Mouse (Mus musculus): ENCODE measurements around the gene Ipmk. TPM values are rescaled to one million over a fixed set of nuclear protein-coding genes. Genes with fewer than 3 reads are reported as not detected.

Gene Ipmk
- total RNA-seq, 2 experiments from 2014 or later: 15.0 to 16.7 TPM

GRCm38 (mm10) chr10:71341290-71341689 lies 6.3 kb upstream of the Ipmk start:
- no peak for DNase-seq

GRCm38 (mm10) chr10:71342030-71342805 lies 5.3 kb upstream of the Ipmk start:
- no peak for DNase-seq

- DNase-seq: no peak
These were observed 4.4 kb upstream of the Ipmk start for GRCm38 (mm10) chr10:71343130-71343529.

GRCm38 (mm10) chr10:71343567-71344265 lies 3.8 kb upstream of the Ipmk start:
- DNase-seq: no peak

- DNase-seq: peak; percentile 93 to 96
These were observed 2.9 kb upstream of the Ipmk start, which contains the start of gene Cisd1 for GRCm38 (mm10) chr10:71344579-71345143. Gene Cisd1 (minus strand): TSS chr10:71344954.

- no peak for DNase-seq
These were observed 1.5 kb upstream of the Ipmk start for GRCm38 (mm10) chr10:71346106-71346505.

- DNase-seq: peak in 1 of 2 experiments; percentile 19
These were observed 648 bp upstream of the Ipmk start for GRCm38 (mm10) chr10:71346722-71347508.

GRCm38 (mm10) chr10:71347964-71348636 lies 537 bp downstream of the Ipmk start:
- peak; percentile 61 to 70 for DNase-seq

- DNase-seq: no peak
These were observed 1.2 kb downstream of the Ipmk start for GRCm38 (mm10) chr10:71348637-71349280.

- DNase-seq: peak in 1 of 2 experiments; percentile 19
These were observed 1.7 kb downstream of the Ipmk start for GRCm38 (mm10) chr10:71349290-71349689.

GRCm38 (mm10) chr10:71351301-71351700 lies 3.7 kb downstream of the Ipmk start:
- no peak for DNase-seq

GRCm38 (mm10) chr10:71353850-71354249 lies 6.3 kb downstream of the Ipmk start:
- no peak for DNase-seq

- DNase-seq: no peak
These were observed 7.4 kb downstream of the Ipmk start for GRCm38 (mm10) chr10:71354947-71355346.

GRCm38 (mm10) chr10:71361044-71361443 lies 13.5 kb downstream of the Ipmk start:
- DNase-seq: no peak

- peak; percentile 46 to 66 for DNase-seq
These were observed 14.4 kb downstream of the Ipmk start for GRCm38 (mm10) chr10:71361836-71362562.

GRCm38 (mm10) chr10:71363440-71363839 lies 15.9 kb downstream of the Ipmk start:
- no peak for DNase-seq

- DNase-seq: no peak
These were observed 16.3 kb downstream of the Ipmk start for GRCm38 (mm10) chr10:71363858-71364257.

GRCm38 (mm10) chr10:71368128-71368940 lies 20.8 kb downstream of the Ipmk start:
- no peak for DNase-seq

- DNase-seq: no peak
These were observed 21.9 kb downstream of the Ipmk start for GRCm38 (mm10) chr10:71369466-71369865.

GRCm38 (mm10) chr10:71371881-71372280 lies 24.3 kb downstream of the Ipmk start:
- no peak for DNase-seq

Data from heart, adult 18-20 months (tissue).